Mouse (Mus musculus) intestine, embryonic 14.5 days (tissue): ENCODE measurements around the gene Hbb-bs. TPM values are rescaled to one million over a fixed set of nuclear protein-coding genes. Genes with fewer than 3 reads are reported as not detected.

Source experiments
- polyA plus RNA-seq: library from polyadenylated mRNA; unstranded; fragments of >200 nt; fragmentation: Nextera tagmentation; extraction: Ambion mirVana; gene quantifications from 2 replicates; pipeline ENCODE4 v1.2.1, GENCODE M21; 2014

Gene Hbb-bs
- polyA plus RNA-seq, 1 experiment from 2014 or later: 4,508 TPM

Other genes with a start within 250 kb of the Hbb-bs start
- not detected in 2 replicates for gene Olfr618, start 238.0 kb downstream of the Hbb-bs start, polyA plus RNA-seq
- not detected in 2 replicates for gene Olfr619, start 227.5 kb downstream of the Hbb-bs start, polyA plus RNA-seq
- gene Olfr620, start 215.6 kb downstream of the Hbb-bs start, polyA plus RNA-seq: not detected in 2 replicates
- not detected in 2 replicates for gene Olfr622, start 185.4 kb downstream of the Hbb-bs start, polyA plus RNA-seq
- not detected in 2 replicates for gene Olfr623, start 164.4 kb downstream of the Hbb-bs start, polyA plus RNA-seq
- 0.03 TPM in 1 of 2 replicates, not detected in the other for gene Olfr624, start 156.9 kb downstream of the Hbb-bs start, polyA plus RNA-seq
- gene Olfr625-ps1, start 145.4 kb downstream of the Hbb-bs start, polyA plus RNA-seq: not detected in 2 replicates
- gene Olfr243, start 113.4 kb downstream of the Hbb-bs start, polyA plus RNA-seq: not detected in 2 replicates
- not detected in 2 replicates for gene Olfr628, start 97.7 kb downstream of the Hbb-bs start, polyA plus RNA-seq
- gene Olfr629, start 83.2 kb downstream of the Hbb-bs start, polyA plus RNA-seq: not detected in 2 replicates
- not detected in 2 replicates for gene Olfr630, start 70.8 kb downstream of the Hbb-bs start, polyA plus RNA-seq
- not detected in 2 replicates for gene Olfr69, start 56.5 kb downstream of the Hbb-bs start, polyA plus RNA-seq
- gene Olfr68, start 48.4 kb downstream of the Hbb-bs start, polyA plus RNA-seq: not detected in 2 replicates
- gene Olfr67, start 36.3 kb downstream of the Hbb-bs start, polyA plus RNA-seq: not detected in 2 replicates
- gene Hbb-bt, start 14.1 kb downstream of the Hbb-bs start, polyA plus RNA-seq: 1,233 and 1,868 TPM in 2 replicates
- gene Hbb-bh2, start 12.4 kb upstream of the Hbb-bs start, polyA plus RNA-seq: not detected in 2 replicates
- gene Hbb-bh1, start 15.1 kb upstream of the Hbb-bs start, polyA plus RNA-seq: 4.9 and 8.3 TPM in 2 replicates
- gene Hbb-y, start 25.1 kb upstream of the Hbb-bs start, polyA plus RNA-seq: 727 and 736 TPM in 2 replicates
- not detected in 2 replicates for gene Olfr66, start 58.2 kb upstream of the Hbb-bs start, polyA plus RNA-seq
- not detected in 2 replicates for gene Olfr64, start 66.4 kb upstream of the Hbb-bs start, polyA plus RNA-seq
- gene Olfr65, start 75.4 kb upstream of the Hbb-bs start, polyA plus RNA-seq: not detected in 2 replicates
- not detected in 2 replicates for gene Olfr631, start 100.7 kb upstream of the Hbb-bs start, polyA plus RNA-seq
- not detected in 2 replicates for gene Olfr632, start 106.3 kb upstream of the Hbb-bs start, polyA plus RNA-seq
- not detected in 2 replicates for gene Olfr633, start 116.3 kb upstream of the Hbb-bs start, polyA plus RNA-seq
- gene Olfr635, start 143.1 kb upstream of the Hbb-bs start, polyA plus RNA-seq: not detected in 2 replicates
- gene Olfr638, start 170.7 kb upstream of the Hbb-bs start, polyA plus RNA-seq: not detected in 2 replicates
- 0.04 TPM in 1 of 2 replicates, not detected in the other for gene Olfr639, start 189.2 kb upstream of the Hbb-bs start, polyA plus RNA-seq
- not detected in 2 replicates for gene Olfr640, start 197.5 kb upstream of the Hbb-bs start, polyA plus RNA-seq
- gene Olfr641, start 207.3 kb upstream of the Hbb-bs start, polyA plus RNA-seq: not detected in 2 replicates
- gene Olfr642, start 224.6 kb upstream of the Hbb-bs start, polyA plus RNA-seq: not detected in 2 replicates
- not detected in 2 replicates for gene 4930516K23Rik, start 233.3 kb upstream of the Hbb-bs start, polyA plus RNA-seq
- gene Olfr644, start 243.8 kb upstream of the Hbb-bs start, polyA plus RNA-seq: not detected in 2 replicates